Mouse (Mus musculus): ENCODE results near the gene Nup205. TPM values are rescaled to one million over a fixed set of nuclear protein-coding genes. Genes with fewer than 3 reads are reported as not detected.
A peak's percentile ranks its signal among the peaks of the same experiment; 100 is the strongest.
"Not testable (repeated sequence)": the region's sequence is repeated elsewhere in the genome, so short reads cannot be mapped to it uniquely, and the experiment has no call there.

Gene Nup205
- 31.1 and 31.8 TPM in 2 replicates for polyA plus RNA-seq (2015; fragmentation: Nextera tagmentation; extraction: Ambion mirVana)

DNA sequence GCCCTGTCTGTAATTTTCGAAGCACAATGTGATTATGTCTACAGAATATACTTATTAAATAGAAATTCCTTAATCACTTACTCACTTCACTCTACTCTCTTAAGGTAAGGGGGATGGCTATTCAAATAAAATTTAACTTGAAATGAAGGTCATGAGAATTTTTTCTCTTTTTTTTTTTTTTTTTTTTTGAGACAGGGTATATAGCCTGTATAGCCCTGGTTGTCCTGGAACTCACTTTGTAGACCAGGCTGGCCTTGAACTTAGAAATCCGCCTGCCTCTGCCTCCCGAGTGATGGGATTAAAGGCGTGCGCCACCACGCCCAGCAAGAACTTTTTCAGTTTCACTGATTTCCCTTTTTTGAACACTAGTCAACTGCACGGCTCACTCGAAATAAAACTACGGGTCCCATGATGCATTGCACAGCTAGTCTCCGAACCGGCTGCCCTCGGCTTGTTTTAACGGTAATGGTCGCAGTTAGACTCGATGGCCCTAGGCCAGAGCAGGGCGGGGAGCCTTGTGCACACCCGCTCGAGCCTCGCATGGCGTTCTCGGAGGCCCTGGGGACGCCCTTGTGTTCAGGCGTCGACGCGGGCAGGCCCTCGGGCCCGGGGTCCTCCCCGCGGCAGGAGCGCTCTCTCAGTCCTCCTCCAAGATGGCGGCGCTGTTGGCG lies at the start of gene Nup205:
Nup205 (plus strand) TSS at position 443 of the 671 bp plus-strand sequence.
- H3K4me3 ChIP-seq: peak within 1 kb of the TSS; percentile 68
- peak within 1 kb of the TSS; percentile 98 for H3K27ac ChIP-seq (replicated peaks)
- H3K4me1 ChIP-seq: peaks cover 9% of the 10 kb centered on the region
- no peaks in the 10 kb centered on the region for H3K36me3 ChIP-seq
- peak within 1 kb of the TSS; percentile 82 for H3K9ac ChIP-seq (replicated peaks)
- no peaks in the 10 kb centered on the region for H3K9me3 ChIP-seq
- ATAC-seq (replicated peaks): peak; percentile 95
- peak within 1 kb of the TSS; percentile 64 for H3K4me2 ChIP-seq (replicated peaks)
- WGBS: 3% methylated on average over 34 of the region's 34 CpGs
- H3K27me3 ChIP-seq: no peaks in the 10 kb centered on the region

DNA sequence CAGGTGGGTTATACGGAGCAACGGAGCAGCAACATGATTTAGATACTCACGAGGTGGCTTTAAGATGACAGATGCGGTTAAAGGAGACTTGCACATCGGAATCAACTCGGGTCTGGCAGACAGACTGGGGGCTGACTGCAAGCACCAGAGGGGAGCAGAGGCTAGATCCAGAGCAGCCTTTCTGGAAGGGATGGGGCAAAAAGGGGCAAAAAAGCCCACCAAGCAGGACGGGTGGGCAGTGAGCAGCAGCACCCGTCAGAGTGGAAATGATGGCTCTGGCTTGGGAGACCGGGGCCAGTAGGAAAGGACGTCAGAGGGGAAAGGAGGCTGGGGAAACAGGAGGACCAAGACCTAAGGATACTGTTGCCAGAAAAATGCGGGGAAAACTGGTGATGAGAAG lies 44.4 kb upstream of the Nup205 start:
- H3K4me1 ChIP-seq: peaks cover 26% of the 10 kb centered on the region

DNA sequence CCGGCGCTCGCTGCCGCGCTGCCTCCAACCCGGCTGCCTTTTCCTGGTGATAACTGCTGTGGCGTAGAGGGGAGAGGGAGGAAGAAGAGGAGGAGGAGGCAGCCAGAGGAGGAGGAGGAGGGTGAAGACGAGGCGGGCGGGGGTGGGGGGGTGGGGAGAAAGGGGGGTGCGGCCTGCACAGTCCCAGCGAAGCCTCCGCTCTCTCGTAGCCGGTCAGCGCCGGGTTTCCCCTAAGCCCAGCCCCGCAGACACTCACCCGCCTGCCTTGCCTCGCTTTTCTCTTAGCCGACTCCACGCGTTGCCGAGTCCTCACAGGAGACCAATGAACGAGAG lies 44.0 kb upstream of the Nup205 start:
- Histone ChIP-seq H3K4me3 (peak overlapping the region; percentile 87), H3K4me1 (peaks cover 26% of the 10 kb centered on the region), H3K9me3 (no peaks in the 10 kb centered on the region), H3K27ac (replicated peaks) (peak overlapping the region; percentile 94), H3K27me3 (no peaks in the 10 kb centered on the region), H3K9ac (replicated peaks) (peak overlapping the region; percentile 79), H3K36me3 (no peaks in the 10 kb centered on the region), H3K4me2 (replicated peaks) (peak overlapping the region; percentile 85)
- under 1% methylated on average over 22 of the region's 25 CpGs for WGBS
- peak; percentile 92 for ATAC-seq (replicated peaks)

More for the DNA sequence above, 44.4 kb upstream of the Nup205 start:
- peak overlapping the region; percentile 85 for H3K4me2 ChIP-seq (replicated peaks)
- no peaks in the 10 kb centered on the region for H3K9me3 ChIP-seq
- H3K9ac ChIP-seq (replicated peaks): peak overlapping the region; percentile 79
- H3K27ac ChIP-seq (replicated peaks): peak overlapping the region; percentile 94
- peak; percentile 7 for ATAC-seq (replicated peaks)
- H3K27me3 ChIP-seq: no peaks in the 10 kb centered on the region
- 1% methylated on average over 11 of the region's 11 CpGs for WGBS
- peak overlapping the region; percentile 87 for H3K4me3 ChIP-seq
- no peaks in the 10 kb centered on the region for H3K36me3 ChIP-seq

DNA sequence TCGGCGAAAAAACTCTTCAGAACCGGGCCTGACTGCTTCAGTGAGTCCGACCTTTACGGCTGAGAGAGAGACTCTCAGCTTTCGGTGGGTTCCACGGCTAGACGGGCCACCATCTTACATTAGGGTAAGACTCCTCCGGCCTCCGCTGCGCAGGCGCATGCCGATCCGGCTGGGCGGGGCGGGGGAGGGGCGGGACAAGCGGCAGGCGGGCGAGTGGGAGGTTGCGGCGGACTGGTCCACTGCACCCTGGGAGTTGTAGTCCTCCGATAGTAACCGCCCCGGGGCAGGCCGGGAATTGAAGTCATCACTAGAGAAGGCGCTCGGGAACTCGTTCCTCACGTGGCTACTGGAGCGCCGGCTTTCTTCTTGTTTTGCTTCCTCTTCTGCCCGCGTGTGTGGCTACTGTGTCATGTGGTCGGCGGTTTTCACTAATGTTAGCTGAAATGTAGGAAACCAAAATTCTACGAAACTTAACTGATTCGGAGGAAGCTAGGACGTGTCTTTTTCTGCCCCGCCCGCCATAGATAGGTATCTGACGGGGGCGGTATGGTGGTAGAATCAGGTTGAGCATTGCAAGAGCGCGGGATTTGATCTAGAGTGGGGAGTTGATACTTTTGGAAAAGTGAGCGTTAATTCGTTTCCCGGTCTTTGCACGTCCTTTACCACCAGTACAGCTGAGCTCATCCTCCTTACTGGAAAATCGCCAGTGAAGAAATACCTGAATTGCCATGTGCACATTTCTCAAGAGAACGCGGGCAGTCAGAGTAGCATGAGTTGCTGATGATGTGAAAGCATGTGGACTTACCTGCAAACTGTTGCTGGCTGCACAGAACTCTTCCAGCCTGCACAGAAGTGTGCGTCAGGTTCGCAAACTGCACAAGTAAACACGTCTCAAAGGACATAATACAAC lies 43.4 kb upstream of the Nup205 start, which contains the start of gene Cnot4:
Cnot4 (minus strand) TSS at position 146 of the 910 bp plus-strand sequence.
- peak within 1 kb of the TSS; percentile 94 for H3K27ac ChIP-seq (replicated peaks)
- ATAC-seq (replicated peaks): peak; percentile 100
- peak within 1 kb of the TSS; percentile 79 for H3K9ac ChIP-seq (replicated peaks)
- 1% methylated on average over 54 of the region's 55 CpGs for WGBS
- H3K9me3 ChIP-seq: no peaks in the 10 kb centered on the region
- H3K27me3 ChIP-seq: no peaks in the 10 kb centered on the region
- H3K4me3 ChIP-seq: peak within 1 kb of the TSS; percentile 87
- H3K4me1 ChIP-seq: peaks cover 26% of the 10 kb centered on the region
- peak within 1 kb of the TSS; percentile 85 for H3K4me2 ChIP-seq (replicated peaks)
- no peaks in the 10 kb centered on the region for H3K36me3 ChIP-seq

DNA sequence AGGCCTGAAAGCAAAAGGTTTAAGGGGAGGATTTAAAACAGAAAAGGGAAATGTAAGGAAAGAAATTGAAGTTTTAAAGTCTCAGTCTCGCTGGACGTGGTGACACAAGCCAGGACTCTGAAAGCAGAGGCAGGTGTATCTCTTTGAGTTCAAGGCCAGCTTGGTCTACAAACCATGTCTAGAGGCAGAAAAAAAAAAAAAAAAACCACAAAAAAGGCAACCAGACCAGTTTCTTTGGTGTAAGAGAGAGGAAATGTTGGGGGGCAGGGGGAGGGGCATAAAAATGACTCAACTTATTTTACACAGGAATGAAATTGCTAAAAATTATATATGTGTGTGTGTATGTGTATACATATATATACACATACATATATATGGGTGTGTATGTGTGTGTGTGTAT lies 42.4 kb upstream of the Nup205 start:
- Histone ChIP-seq H3K36me3 (no peaks in the 10 kb centered on the region), H3K4me3 (no peak overlapping the region), H3K9ac (replicated peaks) (no peak overlapping the region), H3K9me3 (no peaks in the 10 kb centered on the region), H3K27ac (replicated peaks) (no peak overlapping the region), H3K27me3 (no peaks in the 10 kb centered on the region), H3K4me2 (replicated peaks) (no peak overlapping the region), H3K4me1 (peaks cover 26% of the 10 kb centered on the region)
- WGBS: 38% methylated on average over 2 of the region's 2 CpGs
- ATAC-seq (replicated peaks): no peak

DNA sequence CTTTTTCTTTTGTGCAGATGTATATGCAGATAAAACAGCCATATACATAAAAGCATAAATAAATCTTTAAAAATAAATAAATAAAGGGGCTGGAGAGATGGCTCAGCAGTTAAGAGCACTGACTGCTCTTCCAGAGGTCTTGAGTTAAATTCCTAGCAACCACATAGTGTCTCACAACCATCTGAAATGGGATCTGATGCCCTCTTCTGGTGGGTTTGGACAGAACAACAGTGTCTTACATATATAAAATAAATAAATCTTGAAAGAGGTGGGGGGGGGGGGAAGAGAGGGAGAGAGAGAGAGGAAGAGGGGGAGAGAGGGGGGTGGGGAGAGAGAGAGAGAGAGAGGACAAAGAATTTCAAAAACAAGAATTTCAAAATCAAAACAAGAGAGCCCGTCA lies 36.9 kb upstream of the Nup205 start:
- Histone ChIP-seq H3K4me3 (no peak overlapping the region), H3K4me2 (replicated peaks) (no peak overlapping the region), H3K36me3 (no peaks in the 10 kb centered on the region), H3K27me3 (no peaks in the 10 kb centered on the region), H3K9ac (replicated peaks) (no peak overlapping the region), H3K27ac (replicated peaks) (no peak overlapping the region), H3K9me3 (no peaks in the 10 kb centered on the region), H3K4me1 (no peaks in the 10 kb centered on the region)
- WGBS: 85% methylated on average over 1 of the region's 1 CpGs
- no peak for ATAC-seq (replicated peaks)

DNA sequence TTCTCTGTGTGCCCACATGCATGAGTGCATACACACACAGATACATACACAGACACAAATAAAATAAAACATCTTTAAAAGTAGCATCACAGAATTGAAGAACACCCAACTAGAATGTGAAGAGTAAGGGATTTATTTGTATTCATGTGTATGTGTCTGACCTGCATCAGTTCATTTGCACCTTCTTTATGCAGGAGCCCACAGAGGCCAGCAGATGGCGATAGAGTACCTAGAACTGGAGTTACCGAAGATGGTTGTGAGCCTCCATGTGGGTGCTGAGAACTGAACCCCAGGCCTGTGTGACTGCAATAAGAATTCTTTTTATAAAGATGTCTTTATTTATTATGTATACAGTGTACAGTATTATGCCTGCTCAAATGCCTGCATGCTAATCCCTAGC lies 31.7 kb upstream of the Nup205 start:
- no peak for ATAC-seq (replicated peaks)
- Histone ChIP-seq H3K27ac (replicated peaks) (no peak overlapping the region), H3K4me3 (no peak overlapping the region), H3K4me1 (no peaks in the 10 kb centered on the region), H3K4me2 (replicated peaks) (no peak overlapping the region), H3K9ac (replicated peaks) (no peak overlapping the region), H3K36me3 (no peaks in the 10 kb centered on the region), H3K27me3 (no peaks in the 10 kb centered on the region), H3K9me3 (no peaks in the 10 kb centered on the region)
- 82% methylated on average over 2 of the region's 2 CpGs for WGBS

DNA sequence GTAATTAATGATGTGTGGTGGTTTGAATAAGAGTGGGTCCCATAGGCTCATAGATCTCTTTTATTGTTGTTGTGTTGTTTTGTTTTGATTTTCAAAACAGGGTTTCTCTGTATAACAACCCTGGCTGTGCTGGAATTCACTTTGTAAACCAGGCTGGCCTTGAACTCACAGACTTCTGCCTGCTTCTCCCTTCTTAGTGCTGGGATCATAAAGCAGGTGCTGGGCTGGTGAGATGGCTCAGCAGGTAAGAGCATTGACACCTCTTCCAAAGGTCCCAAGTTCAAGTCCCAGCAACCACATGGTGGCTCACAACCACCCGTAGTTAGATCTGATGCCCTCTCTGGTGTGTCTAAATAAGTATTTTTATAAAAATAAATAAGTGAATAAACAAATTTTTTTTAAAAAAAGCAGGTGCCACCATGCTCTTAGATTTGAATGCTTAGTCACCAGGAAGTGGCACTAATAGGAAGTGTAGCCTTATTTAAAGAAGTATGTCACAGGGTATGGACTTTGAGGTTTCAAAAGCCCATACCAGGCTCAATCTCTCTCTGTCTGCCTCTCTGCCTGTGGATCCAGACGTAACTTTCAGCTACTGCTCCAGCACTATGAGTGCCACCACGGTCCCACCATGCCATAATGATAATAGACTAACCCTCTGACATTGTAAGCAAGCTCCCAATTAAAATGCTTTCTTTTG lies 29.3 kb upstream of the Nup205 start:
- no peak overlapping the region for H3K9ac ChIP-seq (replicated peaks)
- no peak overlapping the region for H3K27ac ChIP-seq (replicated peaks)
- no peak overlapping the region for H3K4me3 ChIP-seq
- WGBS: 74% methylated on average over 3 of the region's 3 CpGs
- no peak overlapping the region for H3K4me2 ChIP-seq (replicated peaks)
- no peaks in the 10 kb centered on the region for H3K4me1 ChIP-seq
- ATAC-seq (replicated peaks): no peak
- no peaks in the 10 kb centered on the region for H3K27me3 ChIP-seq
- H3K36me3 ChIP-seq: no peaks in the 10 kb centered on the region
- no peaks in the 10 kb centered on the region for H3K9me3 ChIP-seq

DNA sequence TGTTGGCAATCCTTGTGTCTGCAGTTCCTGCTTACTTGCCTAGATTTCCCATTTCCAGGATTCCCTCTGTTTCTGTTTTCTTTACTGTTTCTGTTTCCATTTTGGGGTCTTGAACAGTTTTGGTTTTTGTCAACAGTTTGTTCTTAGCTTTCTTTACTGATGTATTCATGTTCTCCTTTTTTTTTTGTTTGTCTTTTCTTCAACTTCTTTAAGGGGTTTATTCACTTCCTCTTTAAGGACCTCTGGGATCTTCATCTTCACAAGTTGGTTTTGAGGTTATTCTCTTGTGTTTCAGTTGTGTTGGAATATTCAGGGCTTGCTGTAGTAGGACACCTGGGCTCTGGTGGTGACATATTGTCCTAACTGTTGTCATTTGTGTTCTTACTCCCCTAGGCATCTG lies 22.7 kb upstream of the Nup205 start:
- no peak for ATAC-seq (replicated peaks)
- Histone ChIP-seq H3K27me3 (no peaks in the 10 kb centered on the region), H3K27ac (replicated peaks) (no peak overlapping the region)

DNA sequence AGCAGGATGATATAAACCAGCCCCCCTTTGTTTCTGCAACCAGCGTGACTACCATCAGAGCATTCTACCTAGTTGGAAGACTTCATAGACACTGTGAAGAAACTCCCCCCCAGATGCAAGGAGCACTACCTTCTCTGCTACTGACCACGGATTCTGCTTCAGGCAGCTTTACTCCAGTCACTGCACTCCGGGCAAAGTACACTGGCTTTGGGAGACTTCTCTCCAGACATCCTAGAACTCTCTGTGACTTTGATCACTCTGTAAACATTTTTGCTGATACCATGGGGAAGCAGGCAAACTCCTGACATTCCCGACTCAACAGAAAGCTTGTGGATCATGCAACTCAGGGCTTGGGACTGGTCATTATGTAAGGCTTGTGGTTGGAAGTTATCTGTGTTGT lies 8.0 kb upstream of the Nup205 start:
- 84% methylated on average over 4 of the region's 4 CpGs for WGBS
- Histone ChIP-seq H3K9ac (replicated peaks) (no peak overlapping the region), H3K9me3 (no peaks in the 10 kb centered on the region), H3K27me3 (no peaks in the 10 kb centered on the region), H3K4me3 (no peak overlapping the region), H3K36me3 (no peaks in the 10 kb centered on the region), H3K4me2 (replicated peaks) (no peak overlapping the region), H3K27ac (replicated peaks) (no peak overlapping the region), H3K4me1 (no peaks in the 10 kb centered on the region)
- no peak for ATAC-seq (replicated peaks)

More for the DNA sequence above, 22.7 kb upstream of the Nup205 start:
- Histone ChIP-seq H3K9me3 (no peaks in the 10 kb centered on the region), H3K36me3 (no peaks in the 10 kb centered on the region), H3K4me2 (replicated peaks) (no peak overlapping the region), H3K4me3 (no peak overlapping the region), H3K9ac (replicated peaks) (no peak overlapping the region), H3K4me1 (no peaks in the 10 kb centered on the region)

DNA sequence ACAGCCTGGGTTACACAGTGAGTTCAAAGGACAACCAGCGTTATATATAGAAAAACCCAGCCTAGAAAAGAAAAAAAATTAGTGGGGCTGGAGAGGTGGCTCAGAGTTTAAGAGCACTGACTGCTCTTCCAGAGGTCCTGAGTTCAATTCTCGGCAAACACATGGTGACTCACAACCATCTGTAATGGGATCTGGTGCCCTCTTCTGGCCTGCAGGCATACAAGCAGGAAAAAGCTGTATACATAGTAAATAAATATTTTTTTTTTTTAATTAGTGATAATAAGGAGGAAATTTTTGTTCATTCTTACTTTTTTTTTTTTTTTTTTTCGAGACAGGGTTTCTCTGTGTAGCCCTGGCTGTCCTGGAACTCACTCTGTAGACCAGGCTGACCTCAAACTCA lies 5.2 kb upstream of the Nup205 start:
- H3K27ac ChIP-seq (replicated peaks); H3K27me3 ChIP-seq; H3K4me2 ChIP-seq (replicated peaks); ATAC-seq (replicated peaks); H3K4me1 ChIP-seq; H3K36me3 ChIP-seq; H3K9ac ChIP-seq (replicated peaks); H3K4me3 ChIP-seq; H3K9me3 ChIP-seq: not testable (repeated sequence)
- WGBS: 74% methylated on average over 3 of the region's 3 CpGs

DNA sequence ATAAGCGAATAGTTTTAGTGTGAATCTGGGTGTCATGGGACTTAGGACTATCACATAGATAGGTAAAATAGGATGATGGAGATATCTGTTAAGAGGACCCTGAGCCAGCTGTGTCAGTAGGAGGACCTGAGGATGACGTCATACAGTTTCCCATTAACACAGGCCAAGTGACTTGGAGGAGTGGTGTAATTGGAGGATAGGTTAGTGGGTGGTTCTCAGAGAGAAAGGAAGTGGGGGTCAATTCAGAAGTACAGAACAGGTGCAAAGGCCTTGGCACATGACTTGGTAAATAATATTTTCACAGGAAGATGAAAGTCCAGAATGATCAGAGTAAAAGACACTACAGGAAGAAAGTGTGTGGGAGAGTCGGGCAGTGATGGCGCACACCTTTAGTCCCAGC lies 4.0 kb upstream of the Nup205 start:
- ATAC-seq (replicated peaks): no peak
- Histone ChIP-seq H3K4me1 (peaks cover 1% of the 10 kb centered on the region; the same call in 1 of the 2 replicates), H3K27me3 (no peaks in the 10 kb centered on the region), H3K4me3 (no peak overlapping the region), H3K27ac (replicated peaks) (no peak overlapping the region), H3K9ac (replicated peaks) (no peak overlapping the region), H3K9me3 (no peaks in the 10 kb centered on the region), H3K4me2 (replicated peaks) (no peak overlapping the region), H3K36me3 (no peaks in the 10 kb centered on the region)
- WGBS: 87% methylated on average over 4 of the region's 4 CpGs

Data from forebrain, embryonic 15.5 days (tissue).